Mouse (Mus musculus) bone marrow, adult 2 months (tissue): Measurements from ENCODE around the gene Cntfr.

Experiments
- CTCF ChIP-seq: fragments of 200-500 bp; IDR thresholded peaks from 2 replicates; pipeline ENCODE4 v1.5.1; 2011; ENCODE audit warnings: low read length, control low read depth; ENCODE audit not compliant: control insufficient read depth, insufficient read depth
- POLR2A ChIP-seq: fragments of 200-500 bp; IDR thresholded peaks from 2 replicates; pipeline ENCODE4 v1.6.1; 2011; ENCODE audit warnings: low read depth, mild to moderate bottlenecking, control low read depth, low read length, borderline replicate concordance; ENCODE audit not compliant: control insufficient read depth

- TF ChIP-seq CTCF (no peak), POLR2A (no peak)
These were observed 43.7 kb upstream of the Cntfr start for GRCm38 (mm10) chr4:41740380-41741157.
